Mouse (Mus musculus) layer of hippocampus, adult 9-10 months (tissue): ENCODE results near the gene Prrt2.
A peak's percentile ranks its signal among the peaks of the same experiment; 100 is the strongest.

Experiments
- DNase-seq: peaks from one replicate; pipeline ENCODE4 v3.0.0; 2022; ENCODE audit warnings: low spot score

Prrt2 gene

GRCm38 (mm10) chr7:127020031-127020430 lies 980 bp downstream of the Prrt2 start:
- DNase-seq: no peak

GRCm38 (mm10) chr7:127019306-127019960 lies 1.6 kb downstream of the Prrt2 start:
- DNase-seq: no peak

- no peak for DNase-seq
Observed at GRCm38 (mm10) chr7:127018416-127019305, 2.4 kb downstream of the Prrt2 start.

- no peak for DNase-seq
Observed at GRCm38 (mm10) chr7:127017950-127018345, 3.1 kb downstream of the Prrt2 start.

GRCm38 (mm10) chr7:127016971-127017949 lies 3.8 kb downstream of the Prrt2 start, which contains the start of gene Pagr1a:
Pagr1a (minus strand) TSS chr7:127017352.
- peak; percentile 95 for DNase-seq

GRCm38 (mm10) chr7:127016486-127016938 lies 4.5 kb downstream of the Prrt2 start:
- DNase-seq: no peak

GRCm38 (mm10) chr7:127016481-127016485 lies 4.7 kb downstream of the Prrt2 start, which contains the start of gene Pagr1b:
Pagr1b (minus strand) TSS chr7:127016484.
- no peak for DNase-seq

GRCm38 (mm10) chr7:127016081-127016480 lies 4.9 kb downstream of the Prrt2 start:
- no peak for DNase-seq

- DNase-seq: no peak
Observed at GRCm38 (mm10) chr7:127014993-127015392, 6.0 kb downstream of the Prrt2 start.

- no peak for DNase-seq
Observed at GRCm38 (mm10) chr7:127014320-127014719, 6.7 kb downstream of the Prrt2 start, which contains the start of gene Mvp. Mvp (minus strand) TSS chr7:127014621.

- no peak for DNase-seq
Observed at GRCm38 (mm10) chr7:127013385-127013784, 7.6 kb downstream of the Prrt2 start.

GRCm38 (mm10) chr7:127012845-127013244 lies 8.2 kb downstream of the Prrt2 start:
- DNase-seq: no peak

GRCm38 (mm10) chr7:127012374-127012773 lies 8.6 kb downstream of the Prrt2 start:
- DNase-seq: no peak

GRCm38 (mm10) chr7:127011717-127012116 lies 9.3 kb downstream of the Prrt2 start:
- no peak for DNase-seq

- no peak for DNase-seq
Observed at GRCm38 (mm10) chr7:127011051-127011450, 10.0 kb downstream of the Prrt2 start.

- DNase-seq: no peak
Observed at GRCm38 (mm10) chr7:127009307-127010085, 11.5 kb downstream of the Prrt2 start.

GRCm38 (mm10) chr7:127008239-127009019 lies 12.6 kb downstream of the Prrt2 start:
- DNase-seq: peak; percentile 74

GRCm38 (mm10) chr7:127007313-127008024 lies 13.5 kb downstream of the Prrt2 start:
- no peak for DNase-seq

GRCm38 (mm10) chr7:127004122-127004875 lies 16.7 kb downstream of the Prrt2 start:
- DNase-seq: no peak

GRCm38 (mm10) chr7:127003620-127004019 lies 17.4 kb downstream of the Prrt2 start:
- no peak for DNase-seq
